Mouse (Mus musculus) heart, postnatal 0 days (tissue): ENCODE measurements around the gene Kctd6. TPM values are rescaled to one million over a fixed set of nuclear protein-coding genes. Genes with fewer than 3 reads are reported as not detected.

Source experiments
- ATAC-seq: fragments of 200-750 bp; cut with Nextera tagmentation; 2 replicates; pipeline ENCODE4 v1.8.0; 2017; ENCODE audit warnings: low read depth, moderate number of reproducible peaks, moderate library complexity; ENCODE audit not compliant: insufficient read depth
- DNase-seq: peaks from one replicate; pipeline ENCODE4 v3.0.0-alpha.2; 2016; ENCODE audit warnings: low spot score
- H3K27ac ChIP-seq: fragments of 300-500 bp; sonication (generic); 2 replicates; pipeline ENCODE4 v1.5.1; 2014; ENCODE audit warnings: low read depth, mild to moderate bottlenecking
- H3K27me3 ChIP-seq: fragments of 300-500 bp; sonication (generic); 2 replicates; pipeline ENCODE4 v1.6.1; 2014; ENCODE audit warnings: low read length, mixed read lengths; ENCODE audit not compliant: control insufficient read depth, insufficient read depth
- H3K36me3 ChIP-seq: fragments of 300-500 bp; sonication (generic); replicated peaks from 2 replicates; pipeline ENCODE4 v1.6.1; 2014; ENCODE audit warnings: low read length, mixed read lengths; ENCODE audit not compliant: control insufficient read depth, insufficient read depth
- H3K4me1 ChIP-seq: fragments of 300-500 bp; sonication (generic); 2 replicates; pipeline ENCODE4 v1.6.1; 2014; ENCODE audit warnings: antibody characterized with exemption; ENCODE audit not compliant: control insufficient read depth, insufficient read depth
- H3K4me2 ChIP-seq: fragments of 300-500 bp; sonication (generic); 2 replicates; pipeline ENCODE4 v1.6.1; 2014; ENCODE audit warnings: low read depth, mild to moderate bottlenecking, low read length, moderate library complexity
- H3K4me3 ChIP-seq: fragments of 300-500 bp; sonication (generic); 2 replicates; pipeline ENCODE4 v1.5.1; 2014; ENCODE audit warnings: low read depth, low read length
- H3K9ac ChIP-seq: fragments of 300-500 bp; sonication (generic); replicated peaks from 2 replicates; pipeline ENCODE4 v1.6.1; 2014; ENCODE audit warnings: low read depth, low read length, mixed read lengths
- H3K9me3 ChIP-seq: fragments of 300-500 bp; sonication (generic); replicated peaks from 2 replicates; pipeline ENCODE4 v1.6.1; 2016; ENCODE audit warnings: low read length; ENCODE audit not compliant: control insufficient read depth
- CTCF ChIP-seq: IDR thresholded peaks from 2 replicates; pipeline ENCODE4 v1.5.1; 2016; ENCODE audit warnings: antibody characterized with exemption, control low read depth, low read depth
- EP300 ChIP-seq: IDR thresholded peaks from 2 replicates; pipeline ENCODE4 v1.6.1; 2016; ENCODE audit warnings: antibody characterized with exemption, low read depth
- WGBS: fragments of 180-500 bp; shearing (Covaris S2); extraction: QIAGEN DNeasy Blood & Tissue Kit; methylation state at CpG from one replicate; pipeline ENCODE4 v1.1.7; 2014; 5-methylcytosine and 5-hydroxymethylcytosine counted together
- polyA plus RNA-seq: library from polyadenylated mRNA; unstranded; fragments of >200 nt; fragmentation: Nextera tagmentation; extraction: Ambion mirVana; gene quantifications from 2 replicates; pipeline ENCODE4 v1.2.1, GENCODE M21; 2015
- total RNA-seq: library from RNA; depleted of rRNA; stranded (reverse); fragments of >200 nt; gene quantifications from 2 replicates; pipeline ENCODE4 v1.2.3, GENCODE M21; 2014; ENCODE audit warnings: low replicate concordance

The Kctd6 gene
- total and polyA plus RNA-seq, 2 experiments from 2014 or later, result 7.9 to 12.6 TPM

DNA sequence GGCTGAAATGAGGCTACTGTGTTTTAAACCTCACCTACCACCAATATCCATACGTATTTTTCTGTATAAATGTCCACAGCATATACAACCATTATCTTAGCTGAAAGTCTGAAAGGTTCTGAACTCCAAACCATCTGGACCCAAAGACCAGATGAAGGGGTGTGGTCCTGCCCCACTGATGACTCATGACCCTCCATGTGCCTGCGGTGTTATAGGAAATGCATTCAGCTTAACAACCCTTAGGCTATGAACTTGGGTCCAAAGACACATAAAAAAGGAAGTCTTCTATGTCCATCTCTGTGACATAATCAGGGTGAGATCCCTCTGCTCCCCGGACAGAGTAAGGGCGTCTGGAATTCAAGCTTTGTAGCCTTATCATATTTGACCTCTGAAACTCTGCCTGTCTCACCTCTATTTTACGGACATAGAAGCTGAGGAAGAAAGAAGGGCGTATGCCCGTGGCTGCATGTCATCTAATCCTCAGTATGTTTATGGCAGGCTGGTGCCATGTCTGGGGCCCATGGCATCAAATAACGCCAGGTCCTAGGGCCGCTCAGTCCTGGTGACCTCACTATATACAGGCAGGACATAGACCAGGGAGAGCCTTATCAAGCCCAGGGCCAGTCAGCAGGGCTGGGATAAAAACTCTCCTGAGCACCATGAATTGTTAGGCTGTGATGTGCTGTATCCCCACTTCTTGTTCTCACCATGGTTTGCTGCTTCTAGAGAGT is 36.4 kb downstream of the Kctd6 start:
- 62% methylated on average over 9 of the region's 9 CpGs for WGBS
- no peak overlapping the region for H3K9ac ChIP-seq
- no peak overlapping the region for H3K4me2 ChIP-seq
- no peak for TF ChIP-seq CTCF
- TF ChIP-seq EP300, result no peak
- no peaks in the 10 kb centered on the region for H3K4me1 ChIP-seq
- H3K4me3 ChIP-seq, result no peak overlapping the region
- no peaks in the 10 kb centered on the region for H3K27me3 ChIP-seq
- H3K27ac ChIP-seq, result no peak overlapping the region
- ATAC-seq (no peak), DNase-seq (no peak)
- H3K36me3 ChIP-seq, result no peaks in the 10 kb centered on the region
- H3K9me3 ChIP-seq, result no peaks in the 10 kb centered on the region

DNA sequence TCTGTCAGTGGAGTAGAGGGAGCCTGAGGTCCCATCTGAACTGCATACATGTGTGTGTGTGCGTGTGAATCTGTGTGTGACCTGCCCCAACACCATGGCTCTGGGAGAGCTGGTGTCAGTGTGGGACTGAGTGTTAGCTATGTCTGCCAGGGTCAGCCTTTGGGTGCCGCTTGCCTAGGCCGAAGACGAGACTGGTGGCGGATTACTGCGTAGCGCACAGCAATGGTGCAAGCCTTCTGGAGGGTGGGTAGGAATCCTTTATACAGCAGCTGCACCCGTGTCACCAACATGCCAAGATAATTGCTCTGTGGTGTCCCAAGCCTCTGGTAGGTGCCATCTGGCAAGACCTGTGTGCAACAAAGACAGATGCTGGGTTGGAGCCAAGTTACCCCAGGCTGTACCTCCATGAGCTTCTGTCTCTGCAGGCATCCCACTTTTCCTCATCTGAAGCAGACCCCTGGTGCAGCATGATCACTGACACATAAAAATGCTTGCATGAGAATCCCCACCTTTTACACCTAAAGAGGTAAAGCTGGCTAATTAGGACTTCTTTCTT is 37.5 kb downstream of the Kctd6 start:
- TF ChIP-seq CTCF, result no peak
- TF ChIP-seq EP300, result no peak
- no peak overlapping the region for H3K9ac ChIP-seq
- no peaks in the 10 kb centered on the region for H3K9me3 ChIP-seq
- no peak overlapping the region for H3K4me3 ChIP-seq
- H3K4me1 ChIP-seq, result no peaks in the 10 kb centered on the region
- H3K27me3 ChIP-seq, result no peaks in the 10 kb centered on the region
- 88% methylated on average over 8 of the region's 8 CpGs for WGBS
- no peak for DNase-seq
- no peak overlapping the region for H3K27ac ChIP-seq
- H3K36me3 ChIP-seq, result no peaks in the 10 kb centered on the region
- H3K4me2 ChIP-seq, result no peak overlapping the region
- no peak for ATAC-seq

DNA sequence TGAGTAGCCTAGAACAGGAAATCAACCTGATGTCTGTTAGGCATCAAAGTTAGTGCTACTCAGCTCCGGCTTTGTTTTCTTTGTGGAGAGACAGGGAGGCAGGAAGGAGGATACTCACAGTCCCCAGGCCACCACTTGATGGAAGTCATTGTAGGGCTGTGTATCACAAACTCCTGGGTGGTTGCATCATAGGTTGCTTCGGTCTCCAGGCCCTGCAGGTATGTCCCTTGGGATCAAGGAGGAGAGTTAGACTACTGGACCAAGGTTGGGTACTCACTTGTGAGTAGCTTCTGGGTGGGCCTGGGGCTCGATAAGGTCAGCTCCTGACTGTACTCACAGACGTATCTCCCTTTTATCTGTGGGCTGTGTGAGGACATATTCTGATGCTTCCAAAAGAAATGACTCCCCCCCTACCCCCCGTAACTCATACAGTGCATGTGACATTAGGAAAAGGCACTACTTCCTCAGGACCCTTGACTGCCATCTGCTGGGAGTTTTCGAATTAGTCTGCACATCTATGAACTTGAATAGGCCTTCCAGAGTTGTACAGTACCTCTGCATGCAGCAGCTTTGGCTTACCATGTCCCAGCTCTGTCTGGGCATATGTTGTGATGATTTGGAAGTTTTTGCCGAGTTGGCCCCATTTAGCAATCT is 41.3 kb downstream of the Kctd6 start:
- Histone ChIP-seq H3K27me3 (no peaks in the 10 kb centered on the region), H3K4me2 (no peak overlapping the region), H3K27ac (no peak overlapping the region), H3K36me3 (no peaks in the 10 kb centered on the region), H3K9me3 (no peaks in the 10 kb centered on the region), H3K4me1 (no peaks in the 10 kb centered on the region), H3K9ac (no peak overlapping the region), H3K4me3 (no peak overlapping the region)
- 49% methylated on average over 7 of the region's 7 CpGs for WGBS
- TF ChIP-seq CTCF, result peak; percentile 70
- no peak for TF ChIP-seq EP300
- DNase-seq (peak; percentile 20), ATAC-seq (peak; percentile 64)

DNA sequence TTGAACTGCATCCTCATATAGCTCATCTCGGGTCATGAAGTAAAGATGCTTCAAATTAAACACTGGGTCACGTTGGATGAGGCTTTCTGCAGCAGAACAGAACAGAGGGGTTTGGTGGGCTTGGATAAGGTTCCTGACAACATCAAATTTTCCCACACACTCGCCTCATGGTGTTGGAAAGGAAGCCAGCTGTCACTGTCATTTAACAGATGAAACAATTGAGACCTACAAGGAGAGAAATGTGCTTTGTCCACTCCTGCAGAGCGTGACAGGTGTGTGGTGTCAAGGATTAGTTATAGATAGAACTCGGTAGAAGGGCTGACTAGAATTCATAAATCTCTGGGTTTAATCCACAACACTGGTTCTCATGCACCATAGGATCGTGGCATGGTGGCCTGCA is 42.1 kb downstream of the Kctd6 start:
- 63% methylated on average over 6 of the region's 6 CpGs for WGBS
- H3K36me3 ChIP-seq, result no peaks in the 10 kb centered on the region
- no peak overlapping the region for H3K27ac ChIP-seq
- TF ChIP-seq EP300, result no peak
- no peak for TF ChIP-seq CTCF
- no peak overlapping the region for H3K9ac ChIP-seq
- H3K4me3 ChIP-seq, result no peak overlapping the region
- ATAC-seq, result no peak
- H3K9me3 ChIP-seq, result no peaks in the 10 kb centered on the region
- no peaks in the 10 kb centered on the region for H3K4me1 ChIP-seq
- H3K4me2 ChIP-seq, result no peak overlapping the region
- H3K27me3 ChIP-seq, result no peaks in the 10 kb centered on the region
- no peak for DNase-seq

DNA sequence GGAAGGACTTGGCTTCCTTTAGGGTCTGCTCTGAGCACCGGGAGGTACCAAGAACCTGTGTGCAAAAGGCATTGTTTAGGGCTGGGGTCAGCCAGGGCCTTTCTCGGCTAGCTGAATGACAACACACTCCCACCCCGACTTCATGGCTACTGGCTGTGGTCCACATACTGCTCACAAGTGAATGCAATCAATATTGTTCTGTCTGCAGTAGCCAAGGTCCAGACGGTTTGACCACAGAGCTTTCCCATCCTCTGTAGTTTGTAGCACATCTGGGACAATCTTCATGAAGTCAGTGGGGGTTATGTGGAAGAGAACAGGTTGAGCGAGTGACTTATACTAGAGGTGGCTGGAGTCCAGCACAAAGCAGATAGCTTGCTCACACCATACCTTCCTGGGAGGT is 42.9 kb downstream of the Kctd6 start:
- Histone ChIP-seq H3K9me3 (no peaks in the 10 kb centered on the region), H3K4me3 (no peak overlapping the region), H3K27me3 (no peaks in the 10 kb centered on the region), H3K27ac (no peak overlapping the region), H3K4me2 (no peak overlapping the region), H3K4me1 (no peaks in the 10 kb centered on the region), H3K36me3 (no peaks in the 10 kb centered on the region), H3K9ac (no peak overlapping the region)
- DNase-seq (no peak), ATAC-seq (no peak)
- 62% methylated on average over 5 of the region's 5 CpGs for WGBS
- TF ChIP-seq EP300 (no peak), CTCF (no peak)
